Mouse (Mus musculus) neural tube, embryonic 13.5 days (tissue): Measurements from ENCODE around the gene Ly6f. TPM values are rescaled to one million over a fixed set of nuclear protein-coding genes. Genes with fewer than 3 reads are reported as not detected.

Experiments
- ATAC-seq: fragments of 200-750 bp; cut with Nextera tagmentation; 2 replicates; pipeline ENCODE4 v1.8.0; 2017; ENCODE audit warnings: low read depth, mild to moderate bottlenecking, moderate TSS enrichment, moderate library complexity
- H3K27ac ChIP-seq: fragments of 300-500 bp; sonication (generic); replicated peaks from 2 replicates; pipeline ENCODE4 v1.5.1; 2015; ENCODE audit warnings: moderate library complexity, mild to moderate bottlenecking, inconsistent platforms
- H3K27me3 ChIP-seq: fragments of 300-500 bp; sonication (generic); 2 replicates; pipeline ENCODE4 v1.6.1; 2015; ENCODE audit warnings: mild to moderate bottlenecking, inconsistent platforms
- H3K36me3 ChIP-seq: fragments of 300-500 bp; sonication (generic); 2 replicates; pipeline ENCODE4 v1.6.1; 2015; ENCODE audit warnings: mild to moderate bottlenecking, inconsistent platforms
- H3K4me1 ChIP-seq: fragments of 300-500 bp; sonication (generic); replicated peaks from 2 replicates; pipeline ENCODE4 v1.6.1; 2015; ENCODE audit warnings: inconsistent platforms
- H3K4me2 ChIP-seq: fragments of 300-500 bp; sonication (generic); 2 replicates; pipeline ENCODE4 v1.6.1; 2015; ENCODE audit warnings: inconsistent platforms, mild to moderate bottlenecking, moderate library complexity
- H3K4me3 ChIP-seq: fragments of 300-500 bp; sonication (generic); 2 replicates; pipeline ENCODE4 v1.5.1; 2015; ENCODE audit warnings: mild to moderate bottlenecking, inconsistent platforms
- H3K9ac ChIP-seq: fragments of 300-500 bp; sonication (generic); 2 replicates; pipeline ENCODE4 v1.6.1; 2015; ENCODE audit warnings: moderate library complexity, mild to moderate bottlenecking, inconsistent platforms
- H3K9me3 ChIP-seq: fragments of 300-500 bp; sonication (generic); 2 replicates; pipeline ENCODE4 v1.6.1; 2016; ENCODE audit warnings: inconsistent platforms
- WGBS: fragments of 180-500 bp; shearing (Covaris S2); methylation state at CpG from one replicate; pipeline ENCODE4 v1.1.7; 2015; 5-methylcytosine and 5-hydroxymethylcytosine counted together
- polyA plus RNA-seq: library from polyadenylated mRNA; unstranded; fragments of >200 nt; fragmentation: Nextera tagmentation; extraction: Ambion mirVana; gene quantifications from 2 replicates; pipeline ENCODE4 v1.2.1, GENCODE M21; 2015

Ly6f gene
- polyA plus RNA-seq = not detected in 2 replicates

DNA sequence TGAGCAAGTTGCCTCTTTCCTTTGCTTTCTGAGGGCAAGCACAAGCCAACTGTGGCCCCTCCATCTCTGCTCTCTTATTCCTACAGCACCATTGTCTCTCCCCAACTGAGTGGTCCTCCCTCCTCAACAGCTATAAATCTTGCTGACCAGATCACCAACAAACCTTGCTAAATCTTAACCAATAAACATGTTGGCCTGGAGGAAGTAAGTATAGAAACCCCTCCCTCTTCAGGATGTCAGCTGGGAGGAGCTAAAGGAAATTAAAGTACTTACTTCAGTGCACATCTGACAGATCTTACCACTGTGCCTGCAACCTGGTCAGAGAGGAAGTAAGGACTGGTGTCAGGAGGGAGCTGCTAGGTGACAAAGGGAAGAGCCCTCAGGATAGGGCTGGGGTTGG, at the start of gene Ly6f:
Ly6f (plus strand) TSS at position 301 of the 400 bp plus-strand sequence.
- H3K27ac ChIP-seq = no peak within 1 kb of the TSS
- H3K9me3 ChIP-seq = no peaks in the 10 kb centered on the region
- ATAC-seq = no peak
- no peaks in the 10 kb centered on the region for H3K4me1 ChIP-seq
- H3K4me3 ChIP-seq = no peak within 1 kb of the TSS
- H3K27me3 ChIP-seq = no peaks in the 10 kb centered on the region
- H3K9ac ChIP-seq = no peak within 1 kb of the TSS
- H3K36me3 ChIP-seq = no peaks in the 10 kb centered on the region
- H3K4me2 ChIP-seq = no peak within 1 kb of the TSS

DNA sequence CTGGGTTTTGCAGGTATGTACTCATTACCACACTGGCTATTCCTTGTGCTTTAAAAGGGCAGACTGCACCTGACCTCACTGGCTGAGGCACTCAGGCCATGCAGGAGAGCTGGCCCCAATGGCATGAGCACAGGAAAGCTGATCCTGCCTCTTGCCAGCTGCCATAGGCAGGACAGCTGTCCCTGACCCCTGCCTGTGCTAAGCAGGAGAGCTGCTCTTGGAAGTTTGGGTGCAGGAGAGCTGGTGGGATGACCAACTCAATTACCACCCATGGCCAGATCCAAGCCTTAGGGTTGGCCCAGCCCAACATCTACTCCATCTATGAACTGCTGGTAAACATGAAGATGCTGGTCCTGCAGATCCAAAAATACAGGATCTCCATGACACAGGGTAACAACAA, 46.3 kb upstream of the Ly6f start:
- no peak overlapping the region for H3K4me2 ChIP-seq
- no peak overlapping the region for H3K9ac ChIP-seq
- no peak for ATAC-seq
- H3K27ac ChIP-seq = no peak overlapping the region
- no peak overlapping the region for H3K4me3 ChIP-seq
- 0 out of 2 replicates have a peak, but pooled peaks cover 3% of the 10 kb centered on the region for H3K9me3 ChIP-seq
- H3K4me1 ChIP-seq = no peaks in the 10 kb centered on the region
- H3K27me3 ChIP-seq = no peaks in the 10 kb centered on the region
- no peaks in the 10 kb centered on the region for H3K36me3 ChIP-seq

DNA sequence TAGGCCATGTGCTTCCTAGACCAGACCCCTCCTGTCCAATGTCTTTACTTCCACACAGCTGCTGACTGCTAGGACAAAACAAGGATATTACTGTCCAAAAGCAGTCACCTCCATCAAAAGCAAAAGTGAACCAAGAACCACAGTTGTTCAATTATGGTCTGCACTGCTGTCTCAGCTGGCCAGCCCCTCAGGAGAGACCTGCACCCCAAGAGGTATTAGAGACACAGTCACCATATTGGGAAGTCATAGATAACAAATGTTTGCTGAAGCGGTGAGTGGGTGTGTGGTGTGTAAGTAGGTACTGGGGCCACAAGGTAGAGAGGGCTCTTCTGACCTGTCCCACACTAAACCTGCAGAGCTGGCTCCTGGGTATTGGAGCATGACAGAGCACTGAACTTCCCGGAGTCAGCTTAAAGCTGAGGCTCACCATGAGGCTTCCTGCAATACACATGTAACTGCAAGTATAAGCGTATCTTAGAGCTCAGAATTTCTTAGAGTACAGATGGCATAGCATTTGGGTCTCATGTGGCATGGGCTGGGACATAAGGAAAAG, 30.4 kb upstream of the Ly6f start:
- Histone ChIP-seq H3K27me3 (no peaks in the 10 kb centered on the region), H3K27ac (no peak overlapping the region), H3K4me1 (no peaks in the 10 kb centered on the region), H3K9ac (no peak overlapping the region), H3K9me3 (no peaks in the 10 kb centered on the region), H3K4me2 (no peak overlapping the region), H3K4me3 (no peak overlapping the region), H3K36me3 (no peaks in the 10 kb centered on the region)
- WGBS = 93% methylated on average over 3 of the region's 3 CpGs
- ATAC-seq = no peak

DNA sequence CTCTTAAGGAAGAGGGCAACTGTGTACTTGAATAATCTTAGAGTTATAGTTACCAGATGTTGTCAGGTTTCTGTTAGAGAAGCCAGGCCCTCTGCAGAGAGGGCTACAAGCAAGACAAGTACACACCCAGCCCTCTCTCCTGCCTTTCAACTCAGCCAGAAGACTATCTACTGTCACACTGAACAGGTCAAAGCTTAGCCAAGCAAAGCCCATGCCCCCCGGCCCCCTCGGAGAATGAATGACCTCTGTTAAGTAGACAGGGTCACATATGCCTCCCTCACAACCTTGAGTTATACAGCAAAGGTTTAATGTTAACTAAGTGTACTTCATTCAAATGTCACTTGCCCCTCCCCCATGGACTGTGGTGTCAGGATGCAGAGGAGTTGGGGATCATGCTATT, 27.7 kb upstream of the Ly6f start:
- no peak for ATAC-seq
- H3K9me3 ChIP-seq = no peaks in the 10 kb centered on the region
- H3K4me3 ChIP-seq = no peak overlapping the region
- no peaks in the 10 kb centered on the region for H3K27me3 ChIP-seq
- H3K36me3 ChIP-seq = no peaks in the 10 kb centered on the region
- no peak overlapping the region for H3K27ac ChIP-seq
- 79% methylated on average over 2 of the region's 2 CpGs for WGBS
- no peak overlapping the region for H3K9ac ChIP-seq
- H3K4me1 ChIP-seq = no peaks in the 10 kb centered on the region
- no peak overlapping the region for H3K4me2 ChIP-seq

DNA sequence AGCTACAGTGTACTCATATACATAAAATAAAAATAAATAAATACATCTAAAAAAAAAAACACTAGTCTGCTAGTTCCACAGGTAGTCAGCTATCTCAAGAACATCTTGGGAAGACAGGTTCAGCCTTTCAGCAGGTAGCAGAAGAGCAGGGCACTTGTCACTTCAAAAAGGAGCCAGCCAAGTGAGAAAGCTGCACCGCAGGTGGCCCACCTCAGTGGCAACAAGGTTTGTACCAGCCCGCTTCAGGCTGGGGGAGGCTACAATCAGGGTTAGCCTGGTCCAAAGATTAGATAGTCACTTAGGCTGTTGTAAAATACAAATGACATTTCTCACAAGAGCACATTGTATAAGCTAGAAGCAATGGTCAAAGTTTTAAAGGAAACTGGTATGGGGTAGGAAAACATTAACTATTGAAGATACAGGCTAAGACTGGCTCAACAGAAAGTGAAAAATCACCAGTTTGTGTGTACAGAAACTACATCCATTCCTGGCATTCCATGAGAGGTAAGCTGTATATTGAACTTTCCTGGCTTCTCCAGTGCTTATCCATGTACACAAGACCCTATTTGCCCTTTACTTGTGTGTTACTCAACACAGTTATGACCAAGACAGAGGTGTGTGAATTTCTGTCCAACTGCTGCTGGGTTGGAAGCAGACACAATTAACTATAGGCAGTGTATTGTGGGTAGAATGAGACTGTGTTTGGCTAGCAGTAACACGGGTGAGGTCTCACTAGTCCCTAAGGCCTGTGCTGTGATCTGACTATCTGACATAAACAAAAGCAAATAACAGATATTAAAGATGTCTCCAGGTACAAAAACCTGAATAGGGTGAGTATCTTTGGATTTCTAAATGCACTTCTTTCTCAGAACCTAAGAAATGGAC, 25.2 kb upstream of the Ly6f start:
- Histone ChIP-seq H3K4me3 (no peak overlapping the region), H3K27me3 (no peaks in the 10 kb centered on the region), H3K9me3 (no peaks in the 10 kb centered on the region), H3K36me3 (no peaks in the 10 kb centered on the region), H3K4me2 (no peak overlapping the region), H3K27ac (no peak overlapping the region), H3K9ac (no peak overlapping the region), H3K4me1 (no peaks in the 10 kb centered on the region)
- ATAC-seq = no peak
- 88% methylated on average over 3 of the region's 3 CpGs for WGBS

DNA sequence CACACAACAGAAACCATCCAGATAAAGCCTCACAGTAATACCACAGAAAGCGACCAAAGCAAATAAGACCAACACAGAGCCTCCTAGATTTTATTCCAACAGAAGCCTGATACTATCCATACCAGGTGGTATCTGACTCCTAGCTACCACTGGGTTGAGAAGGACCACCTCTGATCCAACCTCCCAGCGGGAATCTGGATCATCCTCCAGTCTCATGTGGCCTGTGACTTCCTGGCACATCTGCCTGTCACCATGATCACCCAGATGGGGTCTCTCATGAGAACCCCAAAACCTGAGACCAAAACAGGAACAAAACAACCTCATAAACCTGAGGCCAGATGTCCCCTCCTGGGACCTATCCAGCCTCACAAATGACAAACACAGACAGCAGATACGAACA, 13.6 kb upstream of the Ly6f start:
- Histone ChIP-seq H3K27me3 (no peaks in the 10 kb centered on the region), H3K4me2 (no peak overlapping the region), H3K9me3 (no peaks in the 10 kb centered on the region), H3K4me1 (no peaks in the 10 kb centered on the region), H3K9ac (no peak overlapping the region), H3K36me3 (no peaks in the 10 kb centered on the region), H3K27ac (no peak overlapping the region), H3K4me3 (no peak overlapping the region)
- ATAC-seq = no peak
- WGBS = 92% methylated on average over 3 of the region's 3 CpGs

DNA sequence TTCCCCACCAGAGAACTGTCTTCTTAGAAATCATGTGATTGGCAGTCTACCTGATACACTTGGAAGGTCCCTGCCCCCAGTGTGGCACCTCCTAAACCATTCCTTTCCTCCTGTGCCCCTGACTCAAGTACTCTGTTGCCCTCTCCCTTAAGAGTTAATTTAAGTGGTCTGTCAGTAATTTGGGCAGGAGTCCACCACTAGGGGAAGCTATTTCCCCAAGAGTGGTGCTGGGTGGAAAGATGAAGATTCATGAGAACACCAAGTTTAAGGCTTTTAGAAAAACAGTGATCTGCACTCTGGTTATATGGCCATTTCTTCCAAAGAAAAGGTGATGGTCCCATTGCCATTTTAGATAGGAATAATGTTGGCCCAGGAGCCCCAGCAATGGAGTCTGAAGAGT, 2.4 kb upstream of the Ly6f start:
- no peak for ATAC-seq
- H3K27ac ChIP-seq = no peak overlapping the region
- H3K4me3 ChIP-seq = no peak overlapping the region
- no peaks in the 10 kb centered on the region for H3K9me3 ChIP-seq
- H3K9ac ChIP-seq = no peak overlapping the region
- H3K4me1 ChIP-seq = no peaks in the 10 kb centered on the region
- H3K27me3 ChIP-seq = no peaks in the 10 kb centered on the region
- no peak overlapping the region for H3K4me2 ChIP-seq
- no peaks in the 10 kb centered on the region for H3K36me3 ChIP-seq

DNA sequence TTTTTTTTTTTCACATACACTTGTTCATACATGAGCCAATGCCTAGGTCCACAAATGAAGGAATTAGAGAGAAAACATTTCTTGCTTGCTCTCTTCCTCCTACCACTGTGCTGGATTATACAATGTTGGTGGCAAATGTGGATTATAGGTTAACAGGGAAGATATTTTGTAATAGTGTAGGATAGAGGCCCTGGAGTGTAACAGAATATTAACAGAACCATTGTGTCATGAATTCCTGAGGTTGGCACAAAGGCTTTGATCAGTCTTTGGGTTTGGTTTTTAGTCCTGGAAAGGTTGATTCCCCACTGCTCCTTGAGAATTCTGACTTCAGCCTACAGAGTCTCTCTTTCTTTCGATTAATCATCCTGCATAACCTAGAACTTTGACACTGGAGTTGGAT, 1.6 kb upstream of the Ly6f start:
- WGBS = 65% methylated on average over 1 of the region's 1 CpGs
- no peaks in the 10 kb centered on the region for H3K36me3 ChIP-seq
- no peak overlapping the region for H3K4me2 ChIP-seq
- no peak overlapping the region for H3K27ac ChIP-seq
- H3K27me3 ChIP-seq = no peaks in the 10 kb centered on the region
- no peak for ATAC-seq
- H3K4me3 ChIP-seq = no peak overlapping the region
- H3K9ac ChIP-seq = no peak overlapping the region
- H3K4me1 ChIP-seq = no peaks in the 10 kb centered on the region
- H3K9me3 ChIP-seq = no peaks in the 10 kb centered on the region

DNA sequence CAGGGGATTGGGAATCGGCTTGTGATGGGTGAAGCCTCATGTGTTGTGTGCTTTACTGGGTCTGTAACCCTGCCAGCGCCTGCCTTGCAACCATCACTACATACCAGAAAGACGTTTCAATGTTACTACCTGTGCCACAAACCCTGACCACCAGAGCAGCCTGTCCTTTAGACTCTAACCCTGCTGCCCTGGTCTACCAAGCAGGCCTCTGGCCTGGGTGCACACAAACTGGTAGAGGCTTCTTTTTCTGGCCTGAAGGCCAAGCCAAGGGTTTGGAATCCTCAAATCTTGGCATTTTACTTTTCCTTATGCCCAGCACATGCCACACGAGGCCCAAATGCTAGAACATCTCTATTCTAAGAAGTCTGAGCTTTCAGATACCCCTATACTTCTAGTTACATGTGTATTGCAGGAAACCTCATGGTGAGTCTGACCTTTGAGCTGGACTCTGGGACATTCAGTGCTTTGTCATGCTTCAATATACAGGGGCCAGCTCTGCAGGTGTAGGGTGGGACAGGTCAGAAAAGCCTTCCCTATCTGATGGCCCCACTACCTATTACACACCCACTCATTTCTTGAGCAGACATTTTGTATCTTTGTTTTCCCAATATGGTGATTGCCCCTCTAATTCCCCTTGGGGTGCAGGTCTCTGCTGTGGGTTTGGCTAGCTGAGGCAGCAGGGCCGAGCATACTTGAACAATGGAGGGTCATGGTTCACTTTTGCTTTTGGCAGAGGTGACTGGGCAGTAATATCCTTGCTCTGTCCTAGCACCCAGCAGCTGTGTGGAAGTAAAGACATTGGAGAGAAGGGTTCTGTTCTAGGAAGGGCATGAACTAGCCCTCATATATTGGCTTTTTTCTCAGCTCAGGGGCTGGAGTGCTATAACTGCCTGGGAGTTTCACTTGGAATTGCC, 952 bp downstream of the Ly6f start:
- Histone ChIP-seq H3K4me1 (no peaks in the 10 kb centered on the region), H3K27ac (no peak overlapping the region), H3K4me3 (no peak overlapping the region), H3K9me3 (no peaks in the 10 kb centered on the region), H3K27me3 (no peaks in the 10 kb centered on the region), H3K36me3 (no peaks in the 10 kb centered on the region), H3K9ac (no peak overlapping the region), H3K4me2 (no peak overlapping the region)
- ATAC-seq = no peak
- 80% methylated on average over 5 of the region's 5 CpGs for WGBS

DNA sequence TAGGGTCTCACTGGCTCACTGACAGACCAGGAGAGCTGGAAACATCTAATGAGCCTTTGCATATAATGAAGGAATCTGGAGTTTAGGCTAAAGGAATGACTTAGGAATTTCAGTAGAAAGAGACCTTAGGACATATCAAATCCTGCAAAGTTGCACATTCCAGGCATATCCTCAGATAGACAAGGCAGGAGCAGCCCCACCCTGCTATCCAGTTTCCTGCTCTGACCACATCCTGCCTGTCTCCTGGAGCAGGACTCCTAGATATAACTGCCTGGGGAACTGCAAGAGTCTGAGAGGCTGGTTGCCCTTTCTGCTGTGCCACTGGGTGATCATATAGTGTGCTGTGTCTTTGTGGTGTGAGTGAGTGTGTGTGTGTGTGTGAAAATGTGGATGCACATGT, 1.9 kb downstream of the Ly6f start:
- H3K4me3 ChIP-seq = no peak overlapping the region
- H3K9ac ChIP-seq = no peak overlapping the region
- no peak overlapping the region for H3K27ac ChIP-seq
- H3K36me3 ChIP-seq = no peaks in the 10 kb centered on the region
- ATAC-seq = no peak
- no peaks in the 10 kb centered on the region for H3K27me3 ChIP-seq
- no peaks in the 10 kb centered on the region for H3K4me1 ChIP-seq
- H3K9me3 ChIP-seq = no peaks in the 10 kb centered on the region
- H3K4me2 ChIP-seq = no peak overlapping the region

DNA sequence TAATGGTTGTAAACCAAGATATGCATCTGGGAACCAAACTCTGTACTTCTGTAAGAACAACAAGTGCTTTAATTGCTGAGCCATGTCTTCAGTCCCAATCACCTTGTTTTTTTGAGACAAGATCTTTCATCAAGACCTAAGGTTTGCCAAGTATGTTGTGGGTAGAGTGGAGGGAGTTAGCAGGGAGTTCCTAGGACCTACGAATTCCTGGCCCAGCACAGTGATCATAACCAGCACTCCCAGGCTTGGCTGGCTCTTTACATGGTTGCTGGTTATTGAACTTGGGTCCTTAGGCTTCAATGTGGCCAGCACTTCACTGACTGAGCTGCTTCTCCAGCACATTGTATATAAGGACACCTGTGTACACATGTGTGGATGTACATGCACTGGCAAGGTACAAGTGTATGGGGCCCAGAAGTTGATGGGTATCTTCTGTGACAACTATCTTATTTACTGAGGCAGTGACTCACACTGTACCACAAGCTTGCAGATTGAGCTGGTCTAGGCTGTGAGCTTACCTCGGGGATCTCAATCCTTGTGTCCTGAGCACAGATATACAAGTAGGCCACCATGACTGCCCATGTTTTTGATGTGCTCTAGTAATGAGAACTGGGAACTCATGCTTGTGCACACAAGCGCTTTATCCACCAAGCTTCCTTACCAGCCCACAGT, 2.6 kb downstream of the Ly6f start:
- Histone ChIP-seq H3K4me2 (no peak overlapping the region), H3K27ac (no peak overlapping the region), H3K27me3 (no peaks in the 10 kb centered on the region), H3K4me1 (no peaks in the 10 kb centered on the region), H3K4me3 (no peak overlapping the region), H3K9me3 (no peaks in the 10 kb centered on the region), H3K9ac (no peak overlapping the region), H3K36me3 (no peaks in the 10 kb centered on the region)
- WGBS = 75% methylated on average over 3 of the region's 3 CpGs
- ATAC-seq = no peak

DNA sequence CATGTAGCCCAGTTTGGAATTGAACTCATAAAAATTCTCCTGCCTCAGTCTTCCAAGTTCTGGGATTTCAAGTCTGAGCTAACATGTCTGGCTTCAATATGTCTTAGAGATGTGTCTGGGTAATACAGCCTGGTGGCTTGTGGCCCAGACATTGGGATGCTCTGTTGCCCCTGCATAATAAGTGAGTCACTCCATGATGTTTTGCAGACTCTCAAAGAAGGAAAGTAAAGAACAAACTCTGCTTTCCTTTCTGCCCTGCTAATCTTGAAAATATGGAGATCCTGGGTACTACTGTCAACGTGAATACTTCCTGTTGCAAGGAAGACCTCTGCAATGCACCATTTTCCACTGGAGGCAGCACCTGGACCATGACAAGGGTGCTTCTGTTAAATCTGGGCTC, 3.2 kb downstream of the Ly6f start:
- Histone ChIP-seq H3K4me3 (no peak overlapping the region), H3K36me3 (no peaks in the 10 kb centered on the region), H3K27me3 (no peaks in the 10 kb centered on the region), H3K27ac (no peak overlapping the region), H3K4me1 (no peaks in the 10 kb centered on the region), H3K4me2 (no peak overlapping the region), H3K9me3 (no peaks in the 10 kb centered on the region), H3K9ac (no peak overlapping the region)
- 81% methylated on average over 1 of the region's 1 CpGs for WGBS
- ATAC-seq = no peak
